Mouse (Mus musculus): ENCODE measurements at regions not wholly inside any gene's neighbourhood (a gene's known extent, or its start where the extent isn't known, plus 50 kb on each side); places are given as distances from the start of the nearest gene placed in this dataset.

DNA sequence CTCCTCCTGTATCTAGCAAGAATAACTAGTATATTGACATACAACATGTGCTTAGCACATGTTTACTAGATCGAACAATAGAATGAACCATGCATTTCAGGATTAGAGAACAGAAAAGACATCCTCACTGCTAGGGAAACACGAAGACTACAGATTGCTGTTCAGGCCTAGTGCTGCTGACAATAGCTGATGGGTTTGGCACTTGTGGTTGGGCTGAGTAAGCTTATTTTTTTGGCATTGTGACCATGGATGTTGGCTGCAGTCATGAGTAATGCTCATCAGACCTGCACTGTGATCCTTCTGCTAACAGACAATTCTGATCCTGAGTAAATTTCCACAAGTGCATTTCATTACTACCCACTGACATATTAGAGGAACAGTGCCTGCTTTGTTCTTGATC lies 117.7 kb upstream of the Kcnip4 start:
- no peaks in the 10 kb centered on the region for H3K4me1 ChIP-seq
- no peaks in the 10 kb centered on the region for H3K27me3 ChIP-seq (replicated peaks)
- no peak overlapping the region for H3K4me2 ChIP-seq
- no peak for ATAC-seq
- H3K9me3 ChIP-seq (replicated peaks), result 0 out of 2 replicates have a peak, but pooled peaks cover 9% of the 10 kb centered on the region
- H3K36me3 ChIP-seq, result no peaks in the 10 kb centered on the region
- WGBS (ENCODE audit: insufficient replicate concordance), result 45% methylated on average over 2 of the region's 2 CpGs
- no peak overlapping the region for H3K9ac ChIP-seq
- no peak overlapping the region for H3K4me3 ChIP-seq
- no peak overlapping the region for H3K27ac ChIP-seq

DNA sequence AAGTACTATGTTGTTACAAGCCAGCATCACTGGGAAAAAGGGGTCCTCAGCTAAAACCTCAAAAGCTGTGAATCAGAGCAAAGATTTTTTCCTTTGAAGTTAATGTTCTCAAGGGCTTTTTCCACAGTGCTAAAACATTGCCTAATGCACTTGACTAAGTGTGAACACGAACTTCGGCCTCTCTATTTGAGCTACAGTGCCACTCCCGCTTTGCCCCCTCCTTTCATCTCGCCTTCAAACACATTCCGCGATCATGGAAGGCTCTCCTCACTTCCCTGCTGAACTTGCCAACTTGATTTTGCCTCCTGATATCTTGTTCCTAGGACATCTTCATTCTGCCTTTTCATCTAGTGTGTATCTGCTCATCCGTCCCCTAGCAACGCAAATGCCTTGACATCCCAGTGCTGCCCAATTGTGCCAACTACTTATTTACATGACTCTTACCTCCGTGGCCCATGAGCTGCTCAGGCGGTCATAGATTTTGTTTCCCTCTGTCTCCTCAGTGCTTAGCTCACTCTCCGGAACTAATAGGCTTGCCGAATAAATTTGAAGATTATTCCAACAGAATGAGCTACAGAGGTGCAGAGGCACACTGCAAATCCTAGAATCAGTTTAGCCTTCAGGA lies 116.6 kb upstream of the Kcnip4 start:
- H3K27me3 ChIP-seq (replicated peaks), result no peaks in the 10 kb centered on the region
- H3K4me1 ChIP-seq, result no peaks in the 10 kb centered on the region
- 0 out of 2 replicates have a peak, but pooled peaks cover 9% of the 10 kb centered on the region for H3K9me3 ChIP-seq (replicated peaks)
- no peak overlapping the region for H3K4me3 ChIP-seq
- WGBS (ENCODE audit: insufficient replicate concordance), result 74% methylated on average over 12 of the region's 12 CpGs
- no peak overlapping the region for H3K27ac ChIP-seq
- no peak overlapping the region for H3K4me2 ChIP-seq
- no peak overlapping the region for H3K9ac ChIP-seq
- no peak for ATAC-seq
- H3K36me3 ChIP-seq, result no peaks in the 10 kb centered on the region

DNA sequence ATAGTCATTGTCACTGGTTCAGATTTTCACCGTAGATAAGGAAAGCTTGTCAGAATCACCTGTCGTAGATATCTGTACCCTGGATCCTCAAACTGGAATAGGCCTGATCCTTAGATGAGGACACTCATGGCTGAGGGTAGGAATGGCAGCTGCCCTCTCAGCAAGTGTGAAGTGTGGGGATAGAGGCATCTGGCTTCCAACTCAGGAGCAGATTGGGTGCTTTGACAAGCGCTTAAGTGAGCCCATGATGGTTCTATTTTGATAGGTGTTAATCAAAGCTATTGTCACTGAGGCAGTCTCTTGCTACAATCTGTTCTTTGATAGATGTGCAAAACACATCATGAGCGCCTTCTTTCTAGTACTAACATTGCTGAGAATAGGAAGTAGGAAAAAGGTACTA lies 114.9 kb upstream of the Kcnip4 start:
- Histone ChIP-seq H3K9me3 (replicated peaks) (0 out of 2 replicates have a peak, but pooled peaks cover 9% of the 10 kb centered on the region), H3K36me3 (no peaks in the 10 kb centered on the region), H3K4me2 (no peak overlapping the region), H3K4me3 (no peak overlapping the region), H3K27me3 (replicated peaks) (no peaks in the 10 kb centered on the region), H3K9ac (no peak overlapping the region), H3K27ac (no peak overlapping the region), H3K4me1 (no peaks in the 10 kb centered on the region)
- whole genome bisulfite sequencing (ENCODE audit: insufficient replicate concordance), result 71% methylated on average over 4 of the region's 4 CpGs
- no peak for ATAC-seq

GRCm38 (mm10) chr5:49620152-49620551 lies 95.4 kb upstream of the Kcnip4 start:
- Histone ChIP-seq H3K36me3 (no peaks in the 10 kb centered on the region), H3K9ac (no peak overlapping the region), H3K27me3 (replicated peaks) (no peaks in the 10 kb centered on the region), H3K9me3 (replicated peaks) (no peaks in the 10 kb centered on the region), H3K4me1 (no peaks in the 10 kb centered on the region), H3K4me2 (no peak overlapping the region), H3K27ac (no peak overlapping the region), H3K4me3 (no peak overlapping the region)
- 70% methylated on average over 1 of the region's 1 CpGs for WGBS (ENCODE audit: insufficient replicate concordance)
- no peak for ATAC-seq

GRCm38 (mm10) chr5:49606761-49607160 lies 82.1 kb upstream of the Kcnip4 start:
- H3K9me3 ChIP-seq (replicated peaks), result no peaks in the 10 kb centered on the region
- H3K4me3 ChIP-seq, result no peak overlapping the region
- H3K4me2 ChIP-seq, result no peak overlapping the region
- H3K27ac ChIP-seq, result no peak overlapping the region
- no peaks in the 10 kb centered on the region for H3K27me3 ChIP-seq (replicated peaks)
- H3K9ac ChIP-seq, result no peak overlapping the region
- ATAC-seq, result no peak
- 45% methylated on average over 1 of the region's 1 CpGs for WGBS (ENCODE audit: insufficient replicate concordance)
- H3K4me1 ChIP-seq, result no peaks in the 10 kb centered on the region
- H3K36me3 ChIP-seq, result no peaks in the 10 kb centered on the region

DNA sequence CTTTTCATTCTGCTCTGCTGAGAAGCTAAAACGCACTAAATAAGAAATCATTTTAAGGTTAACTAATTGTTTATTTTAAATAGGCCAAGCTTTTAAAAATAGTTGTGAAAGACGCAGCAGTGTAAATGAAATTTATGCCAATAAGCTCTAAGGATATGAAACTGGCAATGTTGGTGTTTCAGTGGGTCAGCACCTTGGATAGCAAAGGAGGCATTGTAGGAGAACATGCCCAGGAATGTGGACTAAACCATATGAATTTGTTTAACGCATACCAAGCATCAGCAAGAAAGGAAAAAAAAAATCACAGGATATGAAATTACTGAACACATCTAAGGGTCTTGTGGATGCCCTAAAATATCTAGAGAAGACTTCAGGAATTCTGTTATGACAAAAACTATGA lies 56.1 kb upstream of the Kcnip4 start:
- H3K27me3 ChIP-seq (replicated peaks), result no peaks in the 10 kb centered on the region
- WGBS (ENCODE audit: insufficient replicate concordance), result 72% methylated on average over 3 of the region's 3 CpGs
- no peaks in the 10 kb centered on the region for H3K4me1 ChIP-seq
- H3K9ac ChIP-seq, result no peak overlapping the region
- H3K36me3 ChIP-seq, result no peaks in the 10 kb centered on the region
- H3K4me3 ChIP-seq, result no peak overlapping the region
- ATAC-seq, result no peak
- no peak overlapping the region for H3K4me2 ChIP-seq
- H3K27ac ChIP-seq, result no peak overlapping the region
- no peaks in the 10 kb centered on the region for H3K9me3 ChIP-seq (replicated peaks)

DNA sequence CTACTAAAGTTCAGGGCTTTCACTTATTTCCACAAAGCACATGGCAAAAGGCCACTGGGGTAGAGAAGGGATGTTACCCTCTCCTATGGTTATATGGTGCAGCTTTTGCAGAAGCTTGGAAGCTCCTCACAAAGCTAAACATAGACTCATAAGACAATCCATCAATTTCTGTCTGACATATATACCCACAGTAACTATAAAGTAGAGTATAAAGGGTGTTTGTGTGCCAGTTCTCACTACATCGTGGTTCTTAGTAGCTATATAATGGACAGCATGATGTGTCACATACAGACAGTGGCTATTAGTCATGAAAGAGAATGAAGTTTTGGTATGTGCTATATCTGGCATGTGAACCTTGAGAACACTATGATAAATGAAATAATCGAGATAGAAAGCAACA lies 51.2 kb upstream of the Kcnip4 start:
- ATAC-seq, result no peak
- Histone ChIP-seq H3K9me3 (replicated peaks) (no peaks in the 10 kb centered on the region), H3K27me3 (replicated peaks) (no peaks in the 10 kb centered on the region), H3K36me3 (no peaks in the 10 kb centered on the region), H3K4me2 (no peak overlapping the region), H3K27ac (no peak overlapping the region), H3K4me1 (no peaks in the 10 kb centered on the region), H3K4me3 (no peak overlapping the region), H3K9ac (no peak overlapping the region)
- 34% methylated on average over 2 of the region's 2 CpGs for WGBS (ENCODE audit: insufficient replicate concordance)

Data from liver, embryonic 12.5 days (tissue).